Mouse (Mus musculus) embryo, embryonic 11 days (tissue): ENCODE data around the gene Sntg2.

Experiments
- DNase-seq: peaks from one replicate; pipeline ENCODE4 v3.0.0-alpha.2; 2015

Sntg2 gene

GRCm38 (mm10) chr12:30372933-30373501, at the start of gene Sntg2:
Gene Sntg2 (minus strand): TSS chr12:30373375.
- DNase-seq: peak; percentile 91

DNA sequence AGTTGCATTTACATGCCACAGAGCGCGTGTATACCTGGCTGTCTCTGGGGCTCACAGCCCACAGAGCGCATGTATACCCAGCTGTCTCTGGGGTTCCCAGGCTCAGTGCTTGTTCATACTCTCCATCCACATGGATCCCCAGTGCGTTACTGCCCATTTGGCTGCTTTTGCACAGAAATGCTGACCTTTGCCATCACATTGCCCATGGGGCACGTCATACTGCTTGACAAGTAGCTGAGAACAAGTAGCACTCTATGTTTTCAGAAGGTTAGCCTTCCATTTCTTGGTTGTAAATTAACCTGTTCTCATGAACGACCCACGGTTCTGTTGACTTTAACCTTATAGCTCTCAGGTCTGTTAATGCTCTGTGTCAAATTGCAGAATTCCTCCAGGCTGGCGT, 43.4 kb upstream of the Sntg2 start:
- DNase-seq: no peak

DNA sequence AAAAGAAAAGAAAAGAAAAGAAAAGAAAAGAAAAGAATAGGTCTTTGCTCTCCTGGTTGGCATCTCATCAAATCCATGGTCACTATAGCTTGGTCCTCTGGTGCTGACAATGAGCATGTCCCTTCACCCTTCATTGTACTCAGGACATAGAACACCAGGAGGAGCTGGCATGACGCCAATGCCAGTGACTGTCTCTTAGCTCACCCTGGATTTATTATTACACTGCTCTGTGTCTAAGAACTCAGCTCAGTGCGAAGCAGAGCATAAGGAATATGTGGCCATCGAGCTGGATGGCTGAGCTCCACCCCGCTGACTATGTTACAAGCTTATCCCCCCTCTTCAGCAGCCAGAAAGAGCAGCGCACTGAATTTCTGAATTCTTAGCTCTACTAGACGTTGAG, 42.8 kb upstream of the Sntg2 start:
- no peak for DNase-seq

DNA sequence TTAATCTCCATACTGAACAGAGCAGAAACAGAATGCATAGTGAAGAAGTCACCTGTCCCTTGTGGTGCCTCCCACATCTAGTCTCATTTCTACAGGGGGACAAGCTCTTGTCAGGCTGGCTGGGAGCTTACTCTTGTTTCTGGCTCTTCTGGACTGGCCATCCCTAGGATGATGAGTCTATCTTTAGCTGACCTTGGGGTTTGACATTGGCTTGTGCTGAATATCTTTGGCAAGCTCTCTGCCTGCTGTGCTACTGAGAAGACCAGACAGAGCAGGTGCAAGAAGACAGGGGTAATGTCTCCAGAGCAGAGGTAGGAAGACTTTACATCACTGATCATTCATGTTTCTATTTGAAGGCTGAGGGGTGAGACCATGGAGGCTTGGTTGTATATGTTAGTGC, 29.5 kb upstream of the Sntg2 start:
- no peak for DNase-seq

DNA sequence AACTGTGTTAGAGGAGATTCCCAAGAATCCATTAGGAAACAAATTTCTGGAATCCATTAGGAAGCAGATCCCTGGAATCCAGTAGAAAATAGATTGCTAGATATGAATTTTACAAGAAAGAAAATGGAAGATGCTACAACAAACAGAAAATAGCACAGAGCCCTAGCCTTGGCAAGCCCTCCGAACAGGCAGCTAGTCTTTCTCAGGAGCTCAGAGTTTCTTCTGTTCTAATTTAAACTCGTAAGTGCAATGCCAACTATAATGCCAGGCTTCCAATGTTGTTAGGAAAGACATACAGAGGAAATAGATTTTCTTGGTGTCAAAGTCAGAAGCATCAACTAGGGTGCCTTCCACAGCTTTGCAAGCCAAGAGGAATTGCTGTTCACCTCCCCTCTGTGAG, 27.4 kb upstream of the Sntg2 start:
- no peak for DNase-seq

DNA sequence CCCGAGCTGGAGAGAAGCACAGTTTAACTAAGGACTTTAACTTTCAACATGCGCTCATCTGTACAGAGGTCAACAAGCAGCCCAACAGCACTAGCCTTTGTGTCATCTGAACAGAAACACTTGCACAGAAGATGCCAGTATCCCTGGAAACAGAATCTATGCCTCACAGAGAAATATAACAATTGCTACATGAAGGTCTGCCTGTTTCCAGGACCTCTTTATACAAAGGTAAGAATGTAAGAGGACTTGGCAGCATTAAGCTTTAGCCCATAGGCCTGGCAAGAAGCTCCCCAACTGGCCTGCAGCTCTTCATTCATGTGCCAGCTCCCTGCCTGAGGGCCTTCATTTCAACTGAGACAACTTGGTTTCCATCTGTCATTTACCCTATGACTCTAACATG, 26.9 kb upstream of the Sntg2 start:
- DNase-seq: no peak

DNA sequence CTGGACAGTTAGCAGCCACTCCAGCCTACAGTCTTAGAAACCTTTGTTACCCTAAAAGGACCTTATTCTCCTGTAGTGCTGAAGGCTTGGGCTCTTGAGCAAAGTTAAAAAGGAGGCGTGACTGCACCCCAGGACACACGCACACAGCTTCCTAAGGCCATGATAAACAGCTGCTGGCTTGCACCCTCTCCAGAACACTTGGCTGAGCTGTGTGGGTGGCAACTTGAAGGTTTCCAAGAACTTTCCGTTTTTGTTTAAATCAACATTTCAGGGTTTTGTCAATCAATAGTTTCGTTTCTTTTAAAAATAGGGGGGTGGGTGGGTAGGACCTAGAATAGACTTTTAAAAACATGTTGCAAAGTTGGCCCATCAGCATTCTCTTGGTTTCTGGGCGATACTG, 882 bp downstream of the Sntg2 start:
- no peak for DNase-seq

DNA sequence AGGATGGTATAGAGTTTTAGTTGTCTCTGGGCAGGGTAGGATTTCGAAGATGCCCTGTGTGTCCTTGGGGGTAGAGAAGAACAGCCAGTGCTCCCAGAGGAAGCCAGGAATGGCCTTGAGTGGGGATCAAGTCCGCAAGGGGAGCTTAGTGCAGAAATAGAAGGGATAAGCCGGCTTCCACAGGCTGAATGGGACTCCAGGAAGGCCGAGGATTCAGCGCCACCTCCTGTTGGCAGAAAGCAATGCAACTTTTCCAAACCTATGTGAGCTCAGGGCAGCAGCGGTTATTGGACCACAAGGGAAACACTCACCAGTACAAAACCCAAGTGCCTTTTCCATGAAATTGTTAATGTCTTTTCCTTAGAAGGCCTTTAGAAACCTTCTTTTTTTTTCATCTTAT, 3.4 kb downstream of the Sntg2 start:
- DNase-seq: peak; percentile 85

DNA sequence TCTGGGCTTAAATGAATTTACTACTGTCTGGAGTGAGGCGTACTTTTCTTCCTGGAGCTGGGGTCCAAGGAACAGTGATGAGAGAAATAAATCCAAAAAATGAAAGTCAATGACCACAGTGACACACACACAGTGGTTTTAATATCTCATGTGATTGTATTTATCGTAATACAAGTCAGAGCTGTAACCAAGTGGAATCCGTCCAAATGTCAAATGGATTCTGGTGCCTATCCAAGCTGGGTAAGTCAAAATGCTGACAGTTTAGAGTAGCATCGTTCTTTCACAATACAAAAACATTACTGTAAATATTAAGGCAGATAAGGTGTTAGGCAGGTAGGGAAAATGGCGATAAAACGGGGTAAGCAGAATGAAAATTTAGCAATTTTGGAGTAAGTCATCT, 4.0 kb downstream of the Sntg2 start:
- DNase-seq: no peak

DNA sequence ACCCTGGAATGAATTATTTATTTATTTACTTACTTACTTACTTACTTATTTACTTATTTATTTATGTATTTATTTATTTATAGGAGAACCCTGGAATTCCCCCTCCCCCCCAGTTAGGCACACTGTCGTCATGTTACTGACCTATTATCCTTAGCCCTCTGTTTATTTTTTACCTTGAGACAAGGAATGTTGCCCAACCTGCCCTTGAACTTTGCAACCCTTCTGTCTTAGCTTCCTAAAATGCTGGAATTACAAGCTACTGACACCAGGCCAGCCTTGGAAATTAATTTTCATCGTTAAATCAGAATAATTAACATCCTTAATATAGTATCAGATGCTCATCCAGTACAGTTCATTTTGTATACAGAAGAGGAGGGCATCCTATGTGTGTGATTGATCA, 10.9 kb downstream of the Sntg2 start:
- no peak for DNase-seq

GRCm38 (mm10) chr12:30357666-30358065, 15.5 kb downstream of the Sntg2 start:
- no peak for DNase-seq

- peak; percentile 18 for DNase-seq
Observed at GRCm38 (mm10) chr12:30352393-30352792, 20.8 kb downstream of the Sntg2 start.

DNA sequence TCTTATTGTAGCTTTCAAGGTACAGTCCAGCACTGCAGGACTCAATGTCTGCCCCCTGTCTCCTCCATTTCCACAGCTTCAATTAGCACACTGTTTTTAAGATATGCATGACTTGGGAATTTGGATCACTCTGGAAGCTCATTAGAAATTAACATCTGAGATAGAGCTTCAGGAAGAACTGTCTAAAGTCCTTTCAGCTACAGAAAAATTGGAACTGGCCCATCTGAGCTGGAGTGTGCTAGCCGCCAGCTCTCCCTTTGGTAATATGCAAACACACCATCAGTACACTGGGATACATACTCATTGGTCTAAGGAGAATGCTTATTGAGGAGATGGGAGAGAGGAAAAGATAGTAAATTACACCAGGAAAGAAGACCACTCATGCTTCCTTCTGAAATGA, 25.1 kb downstream of the Sntg2 start:
- no peak for DNase-seq

- DNase-seq: no peak
Observed at GRCm38 (mm10) chr12:30347284-30347683, 25.9 kb downstream of the Sntg2 start.

DNA sequence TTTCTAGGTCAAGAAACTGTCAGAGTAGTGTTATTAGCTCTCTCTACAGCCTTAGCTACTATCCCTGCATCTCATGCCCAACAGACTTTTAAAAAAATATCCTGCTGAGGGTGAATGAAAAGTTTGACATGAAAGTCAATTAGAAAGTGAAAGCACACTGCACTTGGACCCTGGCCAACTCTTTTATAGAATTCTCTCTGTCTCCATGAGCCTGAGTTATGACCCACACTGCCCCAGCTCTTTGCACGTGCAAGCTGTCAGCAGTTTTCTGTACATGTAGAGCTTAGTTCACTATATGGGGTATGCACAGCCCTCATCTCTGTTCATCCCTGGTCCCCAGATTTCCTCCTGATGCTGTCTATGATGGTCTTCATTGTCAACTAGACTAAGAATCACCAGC, 28.4 kb downstream of the Sntg2 start:
- DNase-seq: peak; percentile 38

DNA sequence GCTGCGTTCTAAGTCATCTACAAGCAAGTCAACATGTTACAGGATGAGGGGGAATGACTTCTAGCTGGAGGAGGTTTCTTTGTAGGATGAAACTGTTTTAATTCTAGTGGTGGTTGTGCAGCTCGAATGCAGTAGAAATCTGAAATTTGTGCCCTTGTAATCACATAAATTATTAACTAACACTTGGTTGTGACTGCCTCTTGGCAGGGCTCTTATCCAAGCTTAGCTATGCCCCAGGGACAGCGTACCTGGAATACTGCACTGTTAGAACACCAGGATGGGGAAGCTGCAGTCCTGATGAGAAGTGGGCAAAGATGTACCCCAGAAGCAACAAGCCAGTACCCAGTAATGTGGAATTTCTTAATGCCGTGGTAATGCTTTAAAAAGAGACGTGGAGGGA, 36.9 kb downstream of the Sntg2 start:
- DNase-seq: no peak

GRCm38 (mm10) chr12:30334502-30334901, 38.7 kb downstream of the Sntg2 start:
- no peak for DNase-seq

DNA sequence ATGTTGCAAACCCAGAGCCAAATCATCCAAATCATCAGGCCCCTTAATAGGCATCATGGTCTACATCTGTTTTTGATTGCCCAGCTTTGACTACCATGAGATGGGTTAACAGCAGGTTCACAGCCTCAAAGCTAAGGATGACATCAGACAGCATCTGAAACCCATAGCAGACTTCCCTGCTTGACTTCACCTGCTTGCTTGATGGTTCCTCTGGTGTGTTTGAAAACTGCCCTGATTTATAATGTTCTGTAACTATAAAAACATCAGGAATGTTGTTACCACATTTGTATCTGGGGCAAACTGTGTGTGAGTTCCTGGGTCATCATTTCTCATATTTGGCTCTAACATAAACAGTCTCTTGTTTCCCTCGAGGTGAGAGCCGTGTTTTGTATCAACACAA, 55.2 kb downstream of the Sntg2 start:
- peak; percentile 7 for DNase-seq

DNA sequence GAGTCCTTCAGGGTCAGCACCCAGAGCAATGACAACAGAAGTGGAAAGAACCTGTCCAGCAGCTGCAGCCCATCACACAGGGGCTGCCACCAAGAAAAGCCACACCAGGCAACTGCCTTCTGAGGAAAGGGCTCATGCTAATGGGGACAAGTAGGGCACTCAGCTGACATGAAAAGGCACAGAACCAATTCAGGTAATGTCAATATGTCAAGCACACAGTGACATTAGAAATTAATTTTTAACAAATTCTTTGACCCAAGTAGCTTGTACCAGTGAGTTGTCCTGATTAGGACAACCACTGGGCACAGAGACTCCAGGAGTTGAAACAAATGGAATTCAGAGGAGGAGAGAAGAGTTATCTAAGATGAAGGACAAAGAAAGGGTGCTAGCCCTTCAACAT, 60.2 kb downstream of the Sntg2 start:
- no peak for DNase-seq

GRCm38 (mm10) chr12:30308197-30308939, 64.8 kb downstream of the Sntg2 start:
- no peak for DNase-seq

DNA sequence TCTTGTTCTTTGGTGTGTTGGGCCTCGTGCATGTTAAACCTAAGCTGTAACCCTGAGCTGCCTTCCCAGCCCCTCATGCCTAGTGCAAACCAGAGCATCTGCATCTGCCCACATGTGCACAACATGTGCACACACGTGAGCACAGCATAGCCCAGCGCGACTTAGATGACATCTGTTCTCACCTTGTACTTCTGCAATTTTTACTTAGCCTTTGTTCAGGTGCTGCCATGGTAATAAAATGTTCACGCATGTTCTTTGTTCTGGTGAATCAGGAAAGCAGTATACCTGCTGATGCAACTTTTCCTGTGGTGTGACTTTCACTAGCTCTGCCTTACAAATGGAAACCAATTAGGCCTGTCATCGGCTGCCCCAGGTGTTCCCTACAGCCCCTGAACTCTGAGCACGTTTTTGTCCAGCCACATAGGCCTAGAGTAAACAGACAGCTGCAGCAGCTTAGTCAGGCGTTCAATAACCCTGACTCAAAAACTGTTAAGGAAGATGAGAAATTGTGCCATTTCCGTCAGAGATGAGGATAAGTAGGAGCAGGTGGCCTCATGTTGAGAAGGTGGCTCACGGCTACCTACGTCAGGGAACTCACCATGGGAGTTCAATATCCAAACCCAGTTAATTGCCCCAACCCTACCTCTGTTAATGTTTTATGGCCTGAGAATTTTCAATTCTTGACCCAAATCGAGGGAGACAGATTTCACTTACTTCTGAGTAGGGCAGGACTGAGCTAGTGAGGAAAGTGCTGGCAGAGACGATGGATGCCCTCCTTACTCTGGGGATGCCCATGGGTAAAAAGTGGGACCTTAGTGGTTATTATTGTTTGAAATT, 80.2 kb downstream of the Sntg2 start:
- peak; percentile 23 for DNase-seq

DNA sequence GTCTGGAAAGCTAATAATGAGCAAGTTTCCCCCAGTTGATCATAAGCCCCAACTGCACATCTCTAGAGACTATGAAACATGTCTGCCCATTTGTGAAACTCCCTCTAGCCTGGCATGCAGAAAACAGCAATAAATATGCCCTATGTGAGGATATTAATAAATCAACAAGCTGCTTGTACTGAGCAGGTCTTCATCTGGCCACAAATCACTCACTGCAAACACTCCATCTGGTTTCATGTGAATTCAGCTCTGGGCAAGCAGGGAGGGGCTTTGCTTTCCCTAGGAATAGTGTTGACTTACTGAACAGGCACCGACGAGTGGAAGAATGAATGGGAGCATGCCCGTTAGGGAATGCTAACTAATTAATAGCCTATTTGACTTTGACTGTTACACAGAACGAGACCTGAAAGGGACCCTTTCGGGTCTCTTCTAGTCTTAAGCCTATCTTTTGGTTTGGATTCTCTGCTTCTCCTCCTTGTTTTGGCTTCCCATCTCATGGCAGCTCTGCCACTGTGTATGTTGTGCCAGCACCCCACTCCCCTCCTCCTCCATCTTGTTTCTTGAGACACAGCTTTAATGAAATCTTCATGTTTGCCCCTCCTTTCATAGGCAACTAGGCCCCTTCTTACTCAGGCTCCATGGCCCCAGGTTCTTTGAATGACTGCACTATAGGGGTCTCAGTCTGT, 86.1 kb downstream of the Sntg2 start:
- peak; percentile 14 for DNase-seq

DNA sequence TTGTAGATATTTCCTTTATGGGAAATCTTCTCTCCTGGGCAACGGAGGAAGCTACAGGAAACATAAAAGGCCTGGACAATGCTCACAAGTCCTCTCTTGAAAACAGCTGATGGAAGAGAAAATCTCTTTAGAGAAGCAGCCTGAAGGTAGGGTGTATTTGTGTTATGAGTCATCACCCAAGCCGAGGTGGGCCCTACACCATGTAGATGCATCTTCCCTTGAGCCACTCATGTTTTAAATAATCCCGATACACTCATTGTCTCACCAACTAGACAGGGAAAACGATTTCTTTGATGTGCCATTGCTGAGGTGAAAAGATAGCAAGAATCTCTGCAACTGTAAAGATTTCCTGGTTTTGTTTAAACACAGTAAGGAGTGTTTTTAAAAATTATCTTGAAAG, 89.4 kb downstream of the Sntg2 start:
- no peak for DNase-seq
